Mouse (Mus musculus) intestine, embryonic 14.5 days (tissue): Measurements from ENCODE around the gene Col16a1. TPM values are rescaled to one million over a fixed set of nuclear protein-coding genes. Genes with fewer than 3 reads are reported as not detected.

Source experiments
- ATAC-seq: fragments of 200-750 bp; cut with Nextera tagmentation; replicated peaks from 2 replicates; pipeline ENCODE4 v1.8.0; 2017; ENCODE audit warnings: low read depth, moderate number of reproducible peaks, moderate TSS enrichment, moderate library complexity; ENCODE audit not compliant: low FRiP score, low TSS enrichment
- DNase-seq: peaks from one replicate; pipeline ENCODE4 v3.0.0-alpha.2; 2018; ENCODE audit warnings: low spot score
- H3K27ac ChIP-seq: fragments of 300-500 bp; sonication (generic); 2 replicates; pipeline ENCODE4 v1.5.1; 2014; ENCODE audit warnings: low read depth, mild to moderate bottlenecking, control low read depth
- H3K27me3 ChIP-seq: fragments of 300-500 bp; sonication (generic); replicated peaks from 2 replicates; pipeline ENCODE4 v1.6.1; 2014; ENCODE audit warnings: low read length, control low read depth; ENCODE audit not compliant: control insufficient read depth, insufficient read depth
- H3K36me3 ChIP-seq: fragments of 300-500 bp; sonication (generic); 2 replicates; pipeline ENCODE4 v1.6.1; 2014; ENCODE audit warnings: low read length, control low read depth; ENCODE audit not compliant: control insufficient read depth, insufficient read depth
- H3K4me1 ChIP-seq: fragments of 300-500 bp; sonication (generic); replicated peaks from 2 replicates; pipeline ENCODE4 v1.6.1; 2014; ENCODE audit warnings: low read length, control low read depth, mixed read lengths; ENCODE audit not compliant: control insufficient read depth, insufficient read depth
- H3K4me2 ChIP-seq: fragments of 300-500 bp; sonication (generic); 2 replicates; pipeline ENCODE4 v1.6.1; 2014; ENCODE audit warnings: low read length
- H3K4me3 ChIP-seq: fragments of 300-500 bp; sonication (generic); 2 replicates; pipeline ENCODE4 v1.5.1; 2014; ENCODE audit warnings: low read depth, low read length, control low read depth, mixed read lengths
- H3K9ac ChIP-seq: fragments of 300-500 bp; sonication (generic); 2 replicates; pipeline ENCODE4 v1.6.1; 2014; ENCODE audit warnings: mild to moderate bottlenecking, low read length
- H3K9me3 ChIP-seq: fragments of 300-500 bp; sonication (generic); 2 replicates; pipeline ENCODE4 v1.6.1; 2016; ENCODE audit warnings: low read length, control low read depth; ENCODE audit not compliant: control insufficient read depth
- WGBS: fragments of 180-500 bp; shearing (Covaris S2); extraction: QIAGEN DNeasy Blood & Tissue Kit; methylation state at CpG from one replicate; pipeline ENCODE4 v1.1.7; 2014; 5-methylcytosine and 5-hydroxymethylcytosine counted together
- polyA plus RNA-seq: library from polyadenylated mRNA; unstranded; fragments of >200 nt; fragmentation: Nextera tagmentation; extraction: Ambion mirVana; gene quantifications from 2 replicates; pipeline ENCODE4 v1.2.1, GENCODE M21; 2014

Gene Col16a1
- polyA plus RNA-seq, 1 experiment from 2014 or later, result 56.9 TPM

GRCm38 (mm10) chr4:130082211-130082610, 34.6 kb downstream of the Col16a1 start:
- WGBS, result 41% methylated on average over 9 of the region's 9 CpGs
- Histone ChIP-seq H3K4me1 (0 out of 2 replicates have a peak, but pooled peaks cover 2% of the 10 kb centered on the region), H3K9ac (no peak overlapping the region), H3K36me3 (no peaks in the 10 kb centered on the region), H3K27ac (no peak overlapping the region), H3K4me2 (no peak overlapping the region), H3K4me3 (no peak overlapping the region), H3K27me3 (no peaks in the 10 kb centered on the region), H3K9me3 (no peaks in the 10 kb centered on the region)
- no peak for DNase-seq
- ATAC-seq, result no peak

GRCm38 (mm10) chr4:130084331-130084945, 36.8 kb downstream of the Col16a1 start:
- WGBS, result 57% methylated on average over 7 of the region's 7 CpGs
- H3K36me3 ChIP-seq, result no peaks in the 10 kb centered on the region
- no peak overlapping the region for H3K4me2 ChIP-seq
- H3K9ac ChIP-seq, result no peak overlapping the region
- H3K27ac ChIP-seq, result no peak overlapping the region
- no peak overlapping the region for H3K4me3 ChIP-seq
- 0 out of 2 replicates have a peak, but pooled peaks cover 2% of the 10 kb centered on the region for H3K4me1 ChIP-seq
- ATAC-seq (no peak), DNase-seq (no peak)
- no peaks in the 10 kb centered on the region for H3K9me3 ChIP-seq
- H3K27me3 ChIP-seq, result 0 out of 2 replicates have a peak, but pooled peaks cover 5% of the 10 kb centered on the region

- no peak overlapping the region for H3K4me3 ChIP-seq
- H3K36me3 ChIP-seq, result 0 out of 2 replicates have a peak, but pooled peaks cover 4% of the 10 kb centered on the region
- 0 out of 2 replicates have a peak, but pooled peaks cover 2% of the 10 kb centered on the region for H3K4me1 ChIP-seq
These were observed 37.7 kb downstream of the Col16a1 start for GRCm38 (mm10) chr4:130085246-130085820.

GRCm38 (mm10) chr4:130087293-130087692, 39.7 kb downstream of the Col16a1 start:
- peaks cover 4% of the 10 kb centered on the region; the same call in 1 of the 2 replicates for H3K36me3 ChIP-seq
- H3K27ac ChIP-seq, result no peak overlapping the region
- 0 out of 2 replicates have a peak, but pooled peaks cover 5% of the 10 kb centered on the region for H3K27me3 ChIP-seq
- no peaks in the 10 kb centered on the region for H3K9me3 ChIP-seq
- DNase-seq (peak; percentile 100), ATAC-seq (peak; percentile 20; the same call in 1 of the 2 replicates)
- H3K4me3 ChIP-seq, result no peak overlapping the region
- no peaks in the 10 kb centered on the region for H3K4me1 ChIP-seq
- H3K9ac ChIP-seq, result no peak overlapping the region
- 12% methylated on average over 7 of the region's 7 CpGs for WGBS
- no peak overlapping the region for H3K4me2 ChIP-seq

More at GRCm38 (mm10) chr4:130085246-130085820, 37.7 kb downstream of the Col16a1 start:
- Histone ChIP-seq H3K27me3 (0 out of 2 replicates have a peak, but pooled peaks cover 5% of the 10 kb centered on the region), H3K27ac (no peak overlapping the region), H3K4me2 (no peak overlapping the region), H3K9me3 (no peaks in the 10 kb centered on the region), H3K9ac (no peak overlapping the region)
- 69% methylated on average over 12 of the region's 12 CpGs for WGBS
- ATAC-seq (no peak), DNase-seq (no peak)

- Histone ChIP-seq H3K4me1 (no peaks in the 10 kb centered on the region), H3K36me3 (peaks cover 13% of the 10 kb centered on the region), H3K27me3 (no peaks in the 10 kb centered on the region), H3K27ac (no peak overlapping the region), H3K4me3 (no peak overlapping the region), H3K4me2 (no peak overlapping the region), H3K9ac (no peak overlapping the region), H3K9me3 (no peaks in the 10 kb centered on the region)
- ATAC-seq, result no peak
- WGBS, result 64% methylated on average over 3 of the region's 3 CpGs
- DNase-seq, result no peak
These were observed 47.5 kb downstream of the Col16a1 start for GRCm38 (mm10) chr4:130095137-130095536.

GRCm38 (mm10) chr4:130101183-130101582, 53.5 kb downstream of the Col16a1 start:
- Histone ChIP-seq H3K4me2 (no peak overlapping the region), H3K4me1 (peaks cover 16% of the 10 kb centered on the region), H3K36me3 (peaks cover 8% of the 10 kb centered on the region), H3K9me3 (0 out of 2 replicates have a peak, but pooled peaks cover 2% of the 10 kb centered on the region), H3K9ac (no peak overlapping the region), H3K27ac (no peak overlapping the region), H3K27me3 (no peaks in the 10 kb centered on the region), H3K4me3 (no peak overlapping the region)
- no peak for DNase-seq
- 57% methylated on average over 8 of the region's 8 CpGs for WGBS
- no peak for ATAC-seq

GRCm38 (mm10) chr4:130102111-130102651, 54.5 kb downstream of the Col16a1 start, which contains the start of gene Pef1:
Gene Pef1 (plus strand): TSS chr4:130102558.
- no peak within 1 kb of the TSS for H3K4me3 ChIP-seq
- 16% methylated on average over 6 of the region's 6 CpGs for WGBS
- ATAC-seq (no peak), DNase-seq (no peak)
- H3K9ac ChIP-seq, result no peak within 1 kb of the TSS
- peak within 1 kb of the TSS; percentile 65; the same call in 1 of the 2 replicates for H3K27ac ChIP-seq
- peaks cover 20% of the 10 kb centered on the region for H3K4me1 ChIP-seq
- no peaks in the 10 kb centered on the region for H3K27me3 ChIP-seq
- H3K9me3 ChIP-seq, result 0 out of 2 replicates have a peak, but pooled peaks cover 2% of the 10 kb centered on the region
- no peak within 1 kb of the TSS for H3K4me2 ChIP-seq
- H3K36me3 ChIP-seq, result peaks cover 8% of the 10 kb centered on the region

GRCm38 (mm10) chr4:130103632-130104031, 56.0 kb downstream of the Col16a1 start:
- no peak for DNase-seq
- no peak overlapping the region for H3K4me3 ChIP-seq
- no peak overlapping the region for H3K9ac ChIP-seq
- H3K9me3 ChIP-seq, result 0 out of 2 replicates have a peak, but pooled peaks cover 2% of the 10 kb centered on the region
- peaks cover 2% of the 10 kb centered on the region for H3K36me3 ChIP-seq
- H3K4me2 ChIP-seq, result no peak overlapping the region
- no peak overlapping the region for H3K27ac ChIP-seq
- no peak for ATAC-seq
- H3K4me1 ChIP-seq, result peaks cover 27% of the 10 kb centered on the region
- no peaks in the 10 kb centered on the region for H3K27me3 ChIP-seq
- 77% methylated on average over 12 of the region's 12 CpGs for WGBS
